Mouse (Mus musculus): ENCODE measurements around the gene Unc80.

- no peak for TF ChIP-seq EP300 (IDR thresholded peaks at IDR 0.05; ENCODE audit: low read depth)
- TF ChIP-seq CTCF (IDR thresholded peaks at IDR 0.05; ENCODE audit: low read depth): no peak
These were observed 227.1 kb downstream of the Unc80 start for GRCm38 (mm10) chr1:66695296-66695695.

Measured in liver, postnatal 0 days (tissue).